Mouse (Mus musculus): ENCODE measurements at regions not wholly inside any gene's neighbourhood (a gene's known extent, or its start where the extent isn't known, plus 50 kb on each side); places are given as distances from the start of the nearest gene placed in this dataset.

DNA sequence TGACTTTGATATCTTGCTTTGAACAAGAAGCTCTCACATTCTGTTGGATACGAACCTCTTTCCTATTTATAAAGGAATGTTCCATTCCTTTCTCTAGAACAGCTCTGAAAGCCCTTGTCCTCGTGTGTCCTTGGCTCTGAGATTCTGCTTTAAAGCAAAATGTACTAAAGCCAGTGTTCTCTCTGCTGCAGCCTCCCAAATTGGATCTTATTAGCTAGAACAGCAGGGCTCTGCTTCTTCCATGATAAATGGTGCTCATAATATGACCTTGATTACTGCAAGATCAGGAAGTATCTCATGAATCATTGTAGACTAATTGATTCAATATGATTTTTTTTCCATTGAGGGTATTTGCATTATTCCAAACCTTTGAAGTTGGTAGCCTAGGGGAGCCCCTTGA, 220.5 kb upstream of the Gm15217 start:
- DNase-seq (ENCODE audit: low read depth, low spot score): no peak
- Histone ChIP-seq H3K36me3 (ENCODE audit: control insufficient read depth, insufficient read depth, low read length, poor library complexity, severe bottlenecking) (no peaks in the 10 kb centered on the region), H3K27me3 (ENCODE audit: control insufficient read depth, insufficient read depth, low read length, poor library complexity, severe bottlenecking) (no peaks in the 10 kb centered on the region)

DNA sequence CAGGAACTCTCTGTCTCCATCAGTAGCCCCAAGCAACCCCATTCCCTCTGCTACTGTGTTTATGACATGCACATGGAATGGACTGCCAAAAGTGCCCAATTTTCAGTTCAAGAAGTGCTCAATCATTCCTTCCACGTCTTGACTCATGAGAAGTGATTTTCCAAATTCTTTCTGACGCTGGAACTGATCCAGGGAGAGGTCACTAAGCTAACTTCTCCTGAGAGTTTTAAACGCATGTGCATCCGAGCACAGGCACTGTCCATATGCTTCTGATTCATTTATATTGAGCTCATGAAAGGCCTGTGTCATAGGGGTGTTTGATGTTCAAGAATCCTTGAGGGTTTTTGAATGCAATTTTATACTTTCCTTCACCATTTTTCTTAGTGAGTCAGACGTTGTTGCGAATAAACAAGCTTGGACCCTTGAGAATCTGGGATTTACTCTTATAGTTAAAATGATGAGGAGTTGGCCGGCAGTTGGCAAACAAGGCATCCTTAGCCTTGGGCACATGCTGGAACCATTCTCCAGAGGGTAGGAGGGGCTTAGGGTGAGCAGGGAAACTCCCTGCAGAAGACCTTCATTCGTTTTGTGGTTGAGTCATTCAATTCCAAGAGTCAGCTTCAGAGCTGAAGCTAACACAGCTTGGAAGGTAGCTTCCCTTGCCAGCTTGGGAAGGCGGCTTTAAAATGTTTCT, 206.9 kb upstream of the Gm15217 start:
- DNase-seq (ENCODE audit: low read depth, low spot score): no peak
- Histone ChIP-seq H3K27me3 (ENCODE audit: control insufficient read depth, insufficient read depth, low read length, poor library complexity, severe bottlenecking) (no peaks in the 10 kb centered on the region), H3K36me3 (ENCODE audit: control insufficient read depth, insufficient read depth, low read length, poor library complexity, severe bottlenecking) (no peaks in the 10 kb centered on the region)

DNA sequence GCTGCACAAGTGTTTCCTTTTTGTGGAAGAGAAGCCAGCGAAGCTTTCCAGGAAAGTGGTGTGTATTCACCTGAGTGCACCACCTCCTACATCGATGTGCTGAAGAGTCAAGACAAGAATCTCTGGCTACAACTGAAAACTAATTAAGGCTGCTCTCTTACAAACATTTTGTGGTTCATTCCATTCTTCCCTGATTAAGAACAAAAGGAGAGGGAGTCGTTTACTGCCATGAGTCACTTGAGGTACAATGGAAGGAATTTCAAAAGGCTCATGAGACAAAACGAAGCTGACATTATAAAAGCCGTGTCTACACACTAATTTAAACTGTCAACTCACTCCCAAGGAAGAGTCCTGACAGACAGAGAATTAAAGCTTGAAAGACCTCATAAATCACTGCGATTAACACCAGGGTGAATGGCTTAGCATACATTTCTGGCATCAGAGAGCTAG, 206.3 kb upstream of the Gm15217 start:
- Histone ChIP-seq H3K36me3 (ENCODE audit: control insufficient read depth, insufficient read depth, low read length, poor library complexity, severe bottlenecking) (no peaks in the 10 kb centered on the region), H3K27me3 (ENCODE audit: control insufficient read depth, insufficient read depth, low read length, poor library complexity, severe bottlenecking) (no peaks in the 10 kb centered on the region)
- DNase-seq (ENCODE audit: low read depth, low spot score): no peak

DNA sequence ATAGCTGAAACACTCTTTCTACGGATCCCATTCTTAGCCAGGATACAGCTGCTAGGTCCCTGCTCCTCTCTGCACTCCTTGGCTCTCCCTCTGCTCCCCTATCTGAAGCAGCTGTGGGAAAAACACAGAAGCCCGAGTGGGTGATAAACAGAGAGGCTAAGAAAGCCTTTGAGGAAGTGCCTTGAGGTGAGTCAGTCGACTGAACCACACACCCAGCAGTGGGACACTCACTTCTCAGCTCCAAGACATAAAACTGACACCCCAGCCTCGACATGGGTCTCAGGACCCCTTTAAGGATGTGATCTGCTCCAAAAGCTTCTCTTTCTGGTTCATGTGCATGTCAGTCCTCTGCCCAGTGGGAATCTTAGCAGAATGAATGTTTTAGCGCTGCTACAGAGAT, 204.8 kb upstream of the Gm15217 start:
- no peaks in the 10 kb centered on the region for H3K27me3 ChIP-seq (ENCODE audit: control insufficient read depth, insufficient read depth, low read length, poor library complexity, severe bottlenecking)
- DNase-seq (ENCODE audit: low read depth, low spot score): no peak
- no peaks in the 10 kb centered on the region for H3K36me3 ChIP-seq (ENCODE audit: control insufficient read depth, insufficient read depth, low read length, poor library complexity, severe bottlenecking)

DNA sequence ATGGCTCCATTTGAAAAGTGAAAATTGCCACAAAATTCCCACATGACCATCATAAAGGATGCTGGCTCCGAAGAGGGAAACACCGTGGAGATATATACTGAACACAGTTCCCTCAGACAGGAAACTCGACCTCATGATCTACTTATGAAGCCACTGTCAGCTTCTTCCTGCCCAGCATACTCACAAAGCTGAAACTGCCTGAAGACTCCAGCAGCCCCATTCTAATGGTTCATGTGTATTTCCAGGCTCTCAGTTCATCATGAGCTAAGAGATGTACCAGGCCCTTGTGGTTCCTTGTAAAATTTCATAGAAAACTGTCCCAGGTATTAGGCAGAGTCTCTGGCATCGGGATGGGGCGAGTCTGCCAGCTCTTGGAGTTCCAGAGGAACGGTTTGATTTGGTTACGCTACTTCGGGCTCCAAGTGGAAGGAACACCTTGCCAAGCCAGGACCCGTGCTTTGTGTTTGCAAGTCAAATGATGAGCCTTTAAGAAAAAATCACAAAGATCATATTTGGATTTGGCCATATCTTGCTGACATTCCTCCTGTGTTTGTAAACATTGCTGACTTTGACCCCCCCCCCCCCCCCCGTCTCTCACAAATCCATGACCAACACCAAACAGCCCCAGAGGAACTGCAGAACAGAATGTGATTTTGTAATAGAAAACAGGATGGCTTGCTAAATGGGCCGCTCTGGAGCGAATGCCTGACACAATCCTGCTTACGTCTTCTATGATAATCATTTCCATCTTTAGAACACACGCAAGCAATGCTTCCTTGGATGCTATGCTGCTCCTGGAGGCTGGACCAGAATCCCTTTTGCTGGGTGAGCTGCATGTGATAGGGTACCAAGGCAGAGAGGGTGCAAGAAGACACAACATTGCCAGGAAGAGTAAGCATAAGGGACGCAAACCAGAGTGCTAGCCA, 203.7 kb upstream of the Gm15217 start:
- no peaks in the 10 kb centered on the region for H3K36me3 ChIP-seq (ENCODE audit: control insufficient read depth, insufficient read depth, low read length, poor library complexity, severe bottlenecking)
- H3K27me3 ChIP-seq (ENCODE audit: control insufficient read depth, insufficient read depth, low read length, poor library complexity, severe bottlenecking): no peaks in the 10 kb centered on the region
- no peak for DNase-seq (ENCODE audit: low read depth, low spot score)

DNA sequence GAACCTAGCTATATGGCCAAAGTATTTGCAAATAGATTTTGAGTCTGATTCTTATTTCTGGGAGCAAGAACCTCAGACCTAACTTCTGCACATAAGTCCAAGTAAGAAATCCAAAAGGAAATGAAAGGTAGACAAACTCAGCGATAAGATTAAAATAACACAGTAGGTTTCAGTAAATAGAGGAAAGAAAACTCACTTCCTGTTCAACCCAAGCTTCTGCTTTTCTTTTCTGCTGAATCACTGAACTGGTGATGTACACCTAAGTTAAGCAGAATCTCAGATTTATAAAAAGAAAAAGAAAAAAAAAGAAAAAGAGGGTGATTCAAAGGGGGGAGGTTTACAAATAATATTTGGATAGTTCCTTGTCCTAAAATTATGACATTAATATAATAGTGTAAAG, 200.2 kb upstream of the Gm15217 start:
- no peaks in the 10 kb centered on the region for H3K27me3 ChIP-seq (ENCODE audit: control insufficient read depth, insufficient read depth, low read length, poor library complexity, severe bottlenecking)
- H3K36me3 ChIP-seq (ENCODE audit: control insufficient read depth, insufficient read depth, low read length, poor library complexity, severe bottlenecking): no peaks in the 10 kb centered on the region
- no peak for DNase-seq (ENCODE audit: low read depth, low spot score)

DNA sequence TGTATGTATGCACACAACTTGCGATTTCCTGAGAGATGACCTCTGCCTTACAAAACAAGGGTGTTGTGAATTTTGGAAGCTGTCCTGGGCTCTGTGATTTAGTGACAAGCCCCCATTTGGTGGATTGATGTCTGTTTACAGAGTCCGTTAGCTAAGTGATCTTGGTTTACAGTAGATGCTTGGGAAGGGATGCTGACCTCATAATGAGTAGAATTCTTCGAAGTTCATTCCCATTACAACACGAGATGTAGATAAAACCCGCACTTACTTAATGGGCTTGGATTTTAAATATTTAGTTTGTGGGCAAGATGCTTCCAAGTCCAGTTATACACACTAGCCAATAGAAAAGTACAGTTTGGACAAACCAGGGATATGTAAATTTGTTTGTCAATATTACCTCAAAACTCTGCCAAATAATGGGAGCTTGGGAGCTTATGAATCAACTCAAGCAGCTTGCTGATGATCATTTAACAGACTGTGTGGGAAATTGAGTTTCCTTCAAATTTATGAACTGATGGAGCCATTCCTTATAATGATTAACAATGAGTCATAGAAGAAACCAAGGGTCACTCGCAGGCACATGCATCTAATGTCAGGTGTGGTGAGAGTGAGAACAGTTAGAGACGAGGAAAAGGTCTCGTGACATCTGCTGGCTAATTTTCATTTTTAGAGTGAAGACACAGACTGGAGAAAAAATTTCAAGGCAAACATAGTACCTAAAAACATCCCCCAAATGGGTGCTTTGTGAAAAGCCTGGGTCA, 187.4 kb upstream of the Gm15217 start:
- Histone ChIP-seq H3K36me3 (ENCODE audit: control insufficient read depth, insufficient read depth, low read length, poor library complexity, severe bottlenecking) (no peaks in the 10 kb centered on the region), H3K27me3 (ENCODE audit: control insufficient read depth, insufficient read depth, low read length, poor library complexity, severe bottlenecking) (no peaks in the 10 kb centered on the region; the same call in 1 of the 2 replicates)
- no peak for DNase-seq (ENCODE audit: low read depth, low spot score)

DNA sequence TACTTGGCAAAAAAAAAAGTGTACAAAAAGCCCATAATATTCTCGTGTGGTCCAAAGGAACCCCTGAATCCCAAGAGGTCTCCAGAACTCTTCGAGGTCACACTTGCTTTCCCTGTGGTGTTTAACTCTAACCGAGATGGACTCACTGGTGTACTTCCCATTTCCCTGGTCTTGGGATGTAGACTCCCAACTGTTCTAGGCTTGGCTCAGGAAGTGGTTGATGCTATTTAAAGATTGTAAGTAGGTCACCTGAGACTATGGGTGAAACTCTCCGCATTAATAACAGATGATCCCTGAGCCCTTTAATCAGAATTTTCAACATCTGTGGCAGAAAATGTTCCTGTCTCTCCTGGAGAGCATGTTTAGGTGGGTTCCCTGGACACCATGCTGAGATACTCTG, 185.6 kb upstream of the Gm15217 start:
- Histone ChIP-seq H3K27me3 (ENCODE audit: control insufficient read depth, insufficient read depth, low read length, poor library complexity, severe bottlenecking) (no peaks in the 10 kb centered on the region; the same call in 1 of the 2 replicates), H3K36me3 (ENCODE audit: control insufficient read depth, insufficient read depth, low read length, poor library complexity, severe bottlenecking) (no peaks in the 10 kb centered on the region)
- DNase-seq (ENCODE audit: low read depth, low spot score): no peak

DNA sequence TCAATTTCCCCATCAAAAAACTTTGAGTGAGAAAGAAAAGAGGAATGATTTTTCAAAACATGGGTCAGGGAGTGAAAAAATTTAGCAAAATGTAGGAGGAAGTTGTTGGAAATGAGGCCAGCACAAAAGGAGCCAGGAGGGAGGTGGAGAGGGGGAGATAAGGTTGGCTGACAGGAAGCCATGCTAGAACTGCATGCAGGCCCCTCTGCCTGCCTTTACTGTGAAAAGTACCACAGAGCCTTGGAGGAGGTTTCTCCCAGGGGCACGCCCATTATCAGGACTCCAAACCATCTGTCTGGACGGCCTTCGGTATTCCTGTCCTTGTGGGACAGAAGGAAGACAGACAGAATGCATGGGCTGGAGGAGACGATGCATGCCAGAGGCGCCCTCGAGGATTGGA, 183.3 kb upstream of the Gm15217 start:
- no peak for DNase-seq (ENCODE audit: low read depth, low spot score)
- no peaks in the 10 kb centered on the region; the same call in 1 of the 2 replicates for H3K27me3 ChIP-seq (ENCODE audit: control insufficient read depth, insufficient read depth, low read length, poor library complexity, severe bottlenecking)
- H3K36me3 ChIP-seq (ENCODE audit: control insufficient read depth, insufficient read depth, low read length, poor library complexity, severe bottlenecking): no peaks in the 10 kb centered on the region

DNA sequence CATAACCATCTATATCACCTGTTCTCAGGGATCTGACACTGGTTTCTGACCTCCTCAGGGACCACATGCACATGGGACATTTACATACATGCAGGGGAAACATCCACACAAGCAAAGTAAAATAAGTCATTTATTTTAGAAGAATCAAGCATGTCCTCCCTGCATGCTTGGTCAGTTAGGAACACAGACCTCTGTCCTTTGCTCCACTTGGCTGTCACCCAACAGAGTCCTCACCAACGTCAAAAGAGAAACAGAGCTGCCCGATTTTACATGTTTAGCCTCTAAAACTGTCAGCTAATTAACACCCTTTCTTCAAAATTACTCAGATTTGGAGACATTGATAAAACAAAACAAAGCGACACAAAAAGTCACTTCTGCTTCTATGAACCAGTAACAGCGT, 176.4 kb upstream of the Gm15217 start:
- Histone ChIP-seq H3K36me3 (ENCODE audit: control insufficient read depth, insufficient read depth, low read length, poor library complexity, severe bottlenecking) (no peaks in the 10 kb centered on the region), H3K27me3 (ENCODE audit: control insufficient read depth, insufficient read depth, low read length, poor library complexity, severe bottlenecking) (no peaks in the 10 kb centered on the region)
- DNase-seq (ENCODE audit: low read depth, low spot score): no peak

DNA sequence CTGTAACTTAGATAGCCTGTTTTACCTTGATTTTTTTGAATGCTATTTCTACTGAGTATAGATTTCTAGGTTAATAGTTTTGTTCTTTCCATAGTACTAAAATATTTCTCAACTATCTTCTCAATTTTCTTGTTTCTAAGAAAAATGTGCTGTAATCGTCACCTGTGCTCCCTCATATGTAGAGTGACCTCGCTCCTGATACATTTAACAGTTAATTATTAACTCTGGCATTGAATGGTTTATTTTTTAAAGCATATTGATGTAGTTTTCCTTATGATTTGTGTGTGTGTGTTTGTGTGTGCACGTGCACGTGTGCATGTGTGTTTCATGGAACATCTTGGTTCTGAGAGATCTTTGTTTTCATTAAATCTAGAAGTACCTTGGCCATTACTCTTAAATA, 158.7 kb upstream of the Gm15217 start:
- no peak for DNase-seq (ENCODE audit: low read depth, low spot score)
- Histone ChIP-seq H3K36me3 (ENCODE audit: control insufficient read depth, insufficient read depth, low read length, poor library complexity, severe bottlenecking) (no peaks in the 10 kb centered on the region), H3K27me3 (ENCODE audit: control insufficient read depth, insufficient read depth, low read length, poor library complexity, severe bottlenecking) (no peaks in the 10 kb centered on the region)

DNA sequence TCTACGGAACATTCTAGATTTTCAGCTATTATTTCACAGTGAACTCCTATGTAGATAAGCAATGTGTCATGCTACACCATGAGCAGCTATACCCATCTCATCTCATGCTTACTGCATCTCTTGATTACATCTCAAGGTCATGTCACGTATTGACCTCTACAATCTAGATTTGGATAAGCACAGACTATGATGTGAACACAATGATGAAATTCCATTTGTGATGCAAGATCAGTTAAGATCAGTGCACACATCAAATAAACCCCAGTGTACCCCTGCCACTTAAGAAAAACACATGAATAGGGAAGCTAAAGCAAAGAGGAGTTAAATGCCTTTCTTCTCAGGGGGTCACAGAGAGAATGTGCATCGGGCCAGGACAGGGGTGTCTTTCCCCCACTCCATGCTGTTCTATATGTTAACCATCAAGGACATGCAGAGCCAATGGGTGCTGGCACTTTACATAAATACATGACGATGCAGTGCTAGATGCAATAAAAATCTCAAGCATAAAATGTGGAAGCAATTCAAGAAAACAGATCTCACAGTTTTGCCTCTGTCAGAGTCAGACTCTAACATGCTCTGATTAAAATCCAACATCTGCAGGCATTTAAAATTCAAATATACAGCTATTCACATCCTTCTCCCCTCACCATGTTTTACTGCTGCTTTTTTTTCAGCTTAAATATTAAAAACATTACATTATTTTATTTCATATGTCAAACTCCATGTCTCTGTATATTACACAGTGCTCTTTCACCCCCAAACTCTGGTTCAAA, 157.1 kb upstream of the Gm15217 start:
- no peak for DNase-seq (ENCODE audit: low read depth, low spot score)

DNA sequence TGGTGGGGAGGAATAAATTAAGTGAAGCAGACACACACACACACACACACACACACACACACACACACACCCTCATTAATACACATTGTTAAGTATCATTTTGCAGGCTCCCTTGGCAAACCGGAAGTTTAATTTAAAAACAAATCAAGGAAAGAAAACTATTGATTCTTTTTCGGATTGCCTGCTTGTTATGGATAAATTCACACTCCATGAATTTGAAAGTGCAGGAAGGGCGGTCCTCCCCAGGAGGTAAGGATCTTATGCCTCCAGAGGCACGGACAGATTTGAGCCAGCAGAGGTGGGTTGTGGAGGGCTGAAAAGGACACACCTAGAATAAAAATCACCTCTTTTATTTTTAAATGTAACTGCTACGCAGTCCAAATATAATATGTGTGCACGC, 156.2 kb upstream of the Gm15217 start:
- DNase-seq (ENCODE audit: low read depth, low spot score): no peak

More for the DNA sequence above, 157.1 kb upstream of the Gm15217 start:
- Histone ChIP-seq H3K27me3 (ENCODE audit: control insufficient read depth, insufficient read depth, low read length, poor library complexity, severe bottlenecking) (no peaks in the 10 kb centered on the region), H3K36me3 (ENCODE audit: control insufficient read depth, insufficient read depth, low read length, poor library complexity, severe bottlenecking) (no peaks in the 10 kb centered on the region)

DNA sequence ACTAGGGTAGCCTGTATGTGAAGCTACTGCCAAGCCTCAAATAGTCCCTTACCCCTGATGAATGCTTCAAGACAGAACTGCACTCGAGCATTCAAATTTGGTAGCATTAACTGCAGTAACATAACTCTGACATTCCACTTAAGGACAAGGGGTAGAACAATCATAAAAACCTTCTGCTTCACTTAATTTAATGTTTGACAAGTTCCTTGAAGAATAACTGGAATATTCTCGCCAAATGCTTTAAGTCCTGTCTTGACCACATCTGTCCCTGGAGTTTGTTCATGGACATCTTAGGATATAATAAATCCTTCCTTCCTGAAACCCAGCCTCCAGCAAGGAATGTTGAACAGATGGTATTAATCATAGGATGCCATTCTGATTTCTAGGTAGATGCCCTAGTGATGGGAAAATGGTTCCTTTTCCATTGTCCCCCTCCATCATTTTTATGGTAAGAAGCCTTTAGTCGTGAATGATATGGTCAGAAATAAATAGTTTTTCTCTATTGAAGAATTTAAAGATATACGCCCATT, 154.7 kb upstream of the Gm15217 start:
- Histone ChIP-seq H3K36me3 (ENCODE audit: control insufficient read depth, insufficient read depth, low read length, poor library complexity, severe bottlenecking) (no peaks in the 10 kb centered on the region), H3K27me3 (ENCODE audit: control insufficient read depth, insufficient read depth, low read length, poor library complexity, severe bottlenecking) (no peaks in the 10 kb centered on the region)
- no peak for DNase-seq (ENCODE audit: low read depth, low spot score)

More for the DNA sequence above, 156.2 kb upstream of the Gm15217 start:
- Histone ChIP-seq H3K27me3 (ENCODE audit: control insufficient read depth, insufficient read depth, low read length, poor library complexity, severe bottlenecking) (no peaks in the 10 kb centered on the region), H3K36me3 (ENCODE audit: control insufficient read depth, insufficient read depth, low read length, poor library complexity, severe bottlenecking) (no peaks in the 10 kb centered on the region)
